Mouse (Mus musculus): ENCODE data around the gene Fam205a2. TPM values are rescaled to one million over a fixed set of nuclear protein-coding genes. Genes with fewer than 3 reads are reported as not detected.
"Not testable (repeated sequence)": the region's sequence is repeated elsewhere in the genome, so short reads cannot be mapped to it uniquely, and the experiment has no call there.

Gene Fam205a2
- not detected for total RNA-seq (2018; cell fraction: chromatin; rRNA removed)
- total RNA-seq (2018; cell fraction: cytosol; rRNA removed), result not detected
- total RNA-seq (2018; cell fraction: nucleus; rRNA removed), result not detected
- polyA plus RNA-seq (2018), result not detected in 3 replicates

DNA sequence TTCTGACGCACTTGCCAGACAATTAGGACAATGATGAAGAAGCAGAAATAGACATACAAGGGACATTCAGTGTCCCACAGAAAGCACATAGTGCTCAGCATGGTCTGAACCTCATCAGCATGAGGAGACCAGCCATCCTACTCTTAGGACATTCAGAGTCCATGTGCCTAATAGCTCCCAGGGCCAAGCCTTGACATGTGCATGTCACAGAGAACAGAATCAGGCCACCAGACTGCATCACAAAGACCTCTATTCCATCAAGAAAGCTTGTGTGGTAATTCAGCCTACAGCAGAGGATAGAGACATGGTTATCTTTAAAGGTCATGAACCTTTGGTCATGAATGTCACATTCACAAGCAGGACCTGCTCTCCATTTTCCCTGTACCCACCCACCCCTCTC is at the start of gene Fam205a2:
Gene Fam205a2, minus strand, starts transcription at position 101 of the 400 bp plus-strand sequence.
- not testable (repeated sequence) for H3K36me3 ChIP-seq (ENCODE audit: inconsistent target); H3K4me3 ChIP-seq (ENCODE audit: inconsistent target); H3K79me2 ChIP-seq (ENCODE audit: inconsistent target); H3K27ac ChIP-seq
- no CpG with 5 or more reads among the region's 1 CpGs for WGBS (ENCODE audit: missing documents)

Other genes starting within 250 kb of the Fam205a2 start
- not detected in 3 replicates for gene Gm21953, start 233.9 kb downstream of the Fam205a2 start, polyA plus RNA-seq (2018)
- not detected in 3 replicates for gene Fam205a3, start 209.8 kb downstream of the Fam205a2 start, polyA plus RNA-seq (2018)
- gene Gm21586, start 88.8 kb downstream of the Fam205a2 start, polyA plus RNA-seq (2018), result not detected in 3 replicates
- gene Gm2163, start 61.4 kb downstream of the Fam205a2 start, polyA plus RNA-seq (2018), result not detected in 3 replicates
- not detected in 3 replicates for gene Gm10591, start 84.0 kb upstream of the Fam205a2 start, polyA plus RNA-seq (2018)
- not detected in 3 replicates for gene Gm2564, start 101.5 kb upstream of the Fam205a2 start, polyA plus RNA-seq (2018)
- gene Ccl27b, start 127.1 kb upstream of the Fam205a2 start, polyA plus RNA-seq (2018), result not detected in 3 replicates
- not detected in 3 replicates for gene Il11ra2, start 133.7 kb upstream of the Fam205a2 start, polyA plus RNA-seq (2018)
- gene 4930578G10Rik, start 207.4 kb upstream of the Fam205a2 start, polyA plus RNA-seq (2018), result not detected in 3 replicates
- gene Ccl19, start 228.4 kb upstream of the Fam205a2 start, polyA plus RNA-seq (2018), result not detected in 3 replicates
- not detected in 3 replicates for gene Ccl21a, start 245.8 kb upstream of the Fam205a2 start, polyA plus RNA-seq (2018)

Measured in macrophage (primary cell).